Mouse (Mus musculus): ENCODE data around the gene AC109138.7.

DNA sequence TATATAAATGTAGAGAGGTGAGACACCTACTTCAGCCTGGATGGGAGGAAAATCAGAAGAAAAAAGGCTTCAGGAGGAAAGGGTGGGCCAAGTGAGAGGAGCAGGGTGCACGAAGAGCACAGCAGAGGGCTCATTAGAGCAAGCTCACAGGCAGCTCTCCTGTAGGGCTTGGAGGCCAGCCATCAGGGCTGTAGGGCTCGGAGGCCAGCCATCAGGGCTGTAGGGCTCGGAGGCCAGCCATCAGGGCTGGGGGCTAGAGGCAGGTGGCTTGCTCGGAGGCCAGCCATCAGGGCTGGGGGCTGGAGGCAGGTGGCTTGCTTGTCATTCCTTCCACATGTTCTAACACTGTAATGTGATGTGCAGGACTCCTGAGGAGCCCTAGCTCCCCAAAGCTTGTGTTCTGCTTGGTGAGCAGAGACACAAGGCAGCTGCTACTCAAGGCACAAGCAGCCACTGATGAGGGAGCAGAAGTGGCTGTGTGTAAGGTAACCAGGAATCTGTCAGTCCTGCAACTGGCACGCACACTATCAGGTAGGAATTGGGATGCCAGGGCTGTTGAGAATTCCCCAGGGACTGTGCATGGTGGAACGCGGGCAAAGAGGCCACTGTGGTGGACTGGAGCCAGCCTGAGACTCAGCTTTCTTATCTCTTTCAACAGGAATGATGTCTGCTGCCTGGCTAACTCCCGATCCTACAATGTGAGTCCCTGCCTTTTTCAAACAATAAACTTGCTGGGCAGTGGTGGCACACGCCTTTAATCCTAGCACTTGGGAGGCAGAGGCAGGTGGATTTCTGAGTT, 47.3 kb upstream of the AC109138.7 start:
- TF ChIP-seq CTCF (IDR thresholded peaks at IDR 0.05; ENCODE audit: control insufficient read depth, insufficient read depth, insufficient read length) (no peak), MYOD1 (IDR thresholded peaks at IDR 0.05; ENCODE audit: control insufficient read depth, insufficient read length, low read depth) (no peak), USF1 (IDR thresholded peaks at IDR 0.05; ENCODE audit: low read depth) (no peak), MYOG (IDR thresholded peaks at IDR 0.05; ENCODE audit: control insufficient read depth, extremely low read depth, insufficient read length) (no peak), MAX (IDR thresholded peaks at IDR 0.05) (no peak), CEBPB (IDR thresholded peaks at IDR 0.05; ENCODE audit: low read depth) (no peak)
